Mouse (Mus musculus) urinary bladder, adult 2 months (tissue): Measurements from ENCODE around the gene Inpp4a. TPM values are rescaled to one million over a fixed set of nuclear protein-coding genes. Genes with fewer than 3 reads are reported as not detected.

Source experiments
- DNase-seq: peaks from one replicate; pipeline ENCODE4 v3.0.0; 2022; ENCODE audit warnings: low spot score
- polyA plus RNA-seq: library from polyadenylated mRNA; depleted of rRNA; stranded (reverse); fragments of >200 nt; gene quantifications from 2 replicates; pipeline ENCODE4 v1.2.3, GENCODE M21; 2012

Gene Inpp4a
- polyA plus RNA-seq, 1 experiment, result 27.8 TPM

DNA sequence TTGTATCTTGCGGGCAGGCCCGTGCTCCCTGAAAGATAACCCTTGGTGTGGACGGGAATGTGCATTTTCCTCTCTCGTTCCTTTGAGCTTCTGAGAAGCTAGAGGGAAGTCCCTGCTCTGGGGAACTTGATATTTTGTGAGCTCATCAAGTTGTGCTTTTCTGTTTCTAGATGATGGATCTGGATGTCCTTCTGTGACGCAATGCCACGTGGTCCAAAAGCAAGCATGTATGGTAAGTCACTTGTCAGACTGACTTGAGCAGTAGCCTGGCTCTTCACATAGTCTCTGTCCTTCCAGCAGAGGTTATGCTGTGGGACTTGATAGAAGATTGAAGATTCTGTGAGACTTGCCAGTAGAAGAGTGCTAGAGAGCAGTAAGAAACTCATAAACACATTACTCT lies 57.5 kb downstream of the Inpp4a start:
- no peak for DNase-seq

DNA sequence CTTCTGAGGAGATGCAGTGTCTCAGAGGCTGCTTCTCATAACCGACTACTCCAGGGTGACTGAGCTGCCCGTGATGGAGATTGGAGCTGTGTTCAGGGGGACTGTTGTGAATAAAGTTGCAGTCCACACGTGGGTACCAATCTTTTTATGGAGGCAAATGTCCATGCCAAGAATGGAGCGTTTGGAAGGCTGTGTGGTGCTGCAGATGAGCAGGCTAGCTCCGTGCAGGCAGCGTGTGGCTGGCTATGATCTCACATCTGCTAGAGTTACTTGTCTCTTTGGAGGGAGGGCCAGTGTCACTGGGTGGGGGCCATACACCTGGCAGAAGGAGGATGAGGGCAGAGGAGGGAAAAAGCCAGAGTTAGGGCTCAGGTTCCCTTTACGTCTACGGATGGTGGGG lies 59.0 kb downstream of the Inpp4a start:
- no peak for DNase-seq

DNA sequence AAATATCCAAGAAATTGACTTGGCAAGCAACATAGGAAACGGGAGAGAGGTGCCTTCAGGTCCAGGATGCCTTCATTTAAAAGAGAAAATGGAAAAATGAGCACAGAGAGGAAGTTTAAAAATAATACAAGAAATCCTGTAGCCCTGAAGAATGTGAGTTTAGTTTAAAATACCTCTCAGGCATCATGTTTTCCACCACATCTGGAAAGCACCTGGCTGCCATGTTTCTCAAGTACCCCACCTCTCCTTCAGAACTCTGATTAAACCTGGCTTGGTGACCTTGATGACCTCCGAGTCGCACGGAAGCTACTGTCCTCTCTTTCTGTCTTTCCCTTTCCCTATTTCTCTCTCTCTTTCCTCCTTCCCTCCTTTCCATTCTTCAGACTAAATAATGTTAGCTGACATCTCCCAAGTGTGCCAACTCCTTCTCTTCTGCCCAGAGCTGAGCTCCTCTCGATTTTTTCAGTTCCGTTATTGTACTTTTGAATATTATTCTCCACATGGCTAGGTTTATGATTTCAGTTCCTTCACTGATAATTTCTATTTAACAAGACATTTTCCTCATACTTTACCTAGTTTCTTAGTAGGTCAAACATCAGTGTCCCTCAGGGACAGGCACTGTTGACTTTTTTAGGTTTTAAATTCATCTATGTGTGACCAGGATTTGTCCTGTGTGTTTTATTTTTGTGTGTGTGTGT lies 59.9 kb downstream of the Inpp4a start:
- no peak for DNase-seq

DNA sequence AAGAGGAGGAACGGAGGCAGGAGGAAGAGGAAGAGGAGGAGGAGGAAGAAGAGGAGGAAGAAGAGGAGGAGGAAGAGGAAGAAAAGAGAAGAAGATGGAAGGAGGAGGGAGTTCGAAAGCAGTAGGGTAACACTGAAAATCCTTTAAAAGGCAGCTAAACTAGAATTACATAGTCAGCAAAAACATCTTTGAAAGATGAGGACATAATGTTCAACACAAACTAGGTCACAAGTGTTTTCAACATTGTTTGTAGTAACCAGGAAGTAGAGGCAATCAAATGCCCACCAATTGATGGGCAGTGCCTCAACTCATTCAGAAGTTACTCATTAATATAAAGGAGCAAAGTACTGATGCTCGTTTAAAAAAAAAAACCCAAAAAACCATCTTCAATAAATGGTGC lies 61.1 kb downstream of the Inpp4a start:
- DNase-seq, result no peak

DNA sequence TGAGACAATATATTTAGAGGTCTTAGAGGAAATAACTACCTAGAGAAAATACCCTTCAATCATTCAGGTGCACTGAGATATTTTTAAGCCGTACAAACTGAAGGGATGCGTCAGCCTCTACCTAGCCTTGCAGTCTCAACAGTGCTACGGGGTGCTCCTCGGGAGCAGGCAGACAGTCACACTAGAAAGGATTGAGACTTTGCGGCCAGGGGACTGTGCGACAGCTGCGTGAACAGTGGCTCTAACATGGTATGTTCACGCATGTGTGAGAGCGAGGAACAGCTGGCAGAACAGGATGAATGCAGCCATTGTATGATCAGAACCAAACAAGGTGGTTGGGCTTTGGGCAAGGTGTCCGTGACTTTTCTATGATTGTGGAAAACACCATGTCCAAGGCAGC lies 63.1 kb downstream of the Inpp4a start:
- no peak for DNase-seq

DNA sequence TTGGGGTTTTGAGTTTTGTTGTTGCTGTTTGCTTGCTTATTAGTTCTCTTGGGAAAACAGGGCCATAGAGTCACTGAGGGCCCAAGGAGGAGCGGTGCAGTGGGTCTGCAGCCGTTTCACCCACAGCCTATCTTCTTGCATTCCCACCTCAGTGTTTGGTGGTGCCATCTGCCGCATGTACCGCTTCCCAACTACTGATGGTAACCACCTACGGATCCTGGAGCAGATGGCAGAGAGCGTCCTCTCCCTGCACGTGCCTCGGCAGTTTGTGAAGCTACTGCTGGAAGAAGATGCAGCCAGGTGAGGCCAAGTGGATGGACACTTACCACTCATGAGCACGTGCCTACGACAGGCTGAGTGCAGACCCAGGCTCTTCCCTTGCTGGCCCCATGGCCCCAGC lies 68.5 kb downstream of the Inpp4a start:
- no peak for DNase-seq

DNA sequence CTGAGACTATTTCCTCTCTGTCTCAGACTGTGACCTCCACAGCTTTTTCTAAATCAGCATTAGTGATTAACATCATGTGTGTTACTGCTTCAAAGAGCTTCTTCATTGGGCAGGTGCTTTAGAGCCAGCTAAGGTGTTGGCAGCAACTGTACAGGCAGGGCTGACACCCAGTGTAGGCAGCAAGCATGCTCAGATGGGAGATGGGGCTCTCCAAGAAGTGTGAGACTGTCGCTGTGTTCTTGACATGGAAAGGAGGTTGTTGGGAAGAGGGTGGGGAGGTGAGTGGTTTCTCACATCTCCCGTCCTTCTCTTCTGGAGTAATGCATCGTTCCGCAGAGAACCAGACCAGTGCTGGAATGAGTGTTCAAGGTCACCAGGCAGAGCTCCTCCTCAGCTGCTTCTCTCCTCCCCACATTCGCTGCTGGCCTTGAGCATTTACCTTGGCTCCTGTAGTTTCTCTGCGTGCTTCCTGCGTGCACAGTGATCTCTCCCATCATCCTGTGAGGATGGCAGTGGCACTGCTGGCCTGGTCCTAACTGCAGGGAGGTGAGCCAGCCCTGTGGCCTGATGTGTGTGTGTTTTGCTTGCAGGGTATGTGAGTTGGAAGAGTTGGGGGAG lies 69.2 kb downstream of the Inpp4a start:
- DNase-seq, result no peak

DNA sequence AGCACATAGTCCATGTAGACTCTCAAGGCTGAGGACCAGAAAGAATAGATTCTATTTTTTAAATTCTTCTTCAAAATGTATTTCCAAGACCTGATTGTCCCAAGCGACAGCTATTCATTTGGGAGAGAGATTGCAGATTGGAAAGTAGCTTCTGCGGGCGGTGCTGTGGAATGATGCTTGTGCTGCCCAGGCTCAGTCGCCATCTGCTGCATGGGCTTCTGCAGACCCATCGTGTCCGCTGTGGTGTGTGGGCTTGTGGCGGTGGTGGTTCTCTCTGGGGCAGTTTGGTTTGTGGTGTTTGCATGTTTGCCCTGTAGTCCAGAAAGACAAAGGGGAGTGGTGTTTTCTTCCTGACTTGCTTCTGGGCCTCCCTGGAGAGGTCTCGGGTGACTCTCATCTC lies 76.5 kb downstream of the Inpp4a start:
- no peak for DNase-seq

DNA sequence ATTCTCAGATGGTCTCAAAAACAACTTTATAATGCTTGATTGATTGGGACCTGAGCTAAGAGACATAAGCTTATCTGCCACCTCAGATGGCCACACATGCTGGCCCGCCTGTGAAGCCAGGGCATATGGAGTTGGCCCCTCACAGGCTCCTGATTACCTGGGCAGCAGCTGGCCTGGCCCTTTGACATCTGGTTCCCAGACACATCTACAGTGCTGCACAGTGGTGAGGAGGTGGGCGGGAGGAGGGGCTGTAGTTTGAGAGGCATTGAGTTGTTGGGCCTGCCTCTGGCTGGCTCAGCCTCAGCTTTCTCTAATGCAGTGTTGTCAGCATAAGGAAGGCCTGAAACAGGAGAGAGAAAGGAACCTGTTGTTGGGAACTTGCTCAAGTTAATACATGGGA lies 77.1 kb downstream of the Inpp4a start:
- no peak for DNase-seq

DNA sequence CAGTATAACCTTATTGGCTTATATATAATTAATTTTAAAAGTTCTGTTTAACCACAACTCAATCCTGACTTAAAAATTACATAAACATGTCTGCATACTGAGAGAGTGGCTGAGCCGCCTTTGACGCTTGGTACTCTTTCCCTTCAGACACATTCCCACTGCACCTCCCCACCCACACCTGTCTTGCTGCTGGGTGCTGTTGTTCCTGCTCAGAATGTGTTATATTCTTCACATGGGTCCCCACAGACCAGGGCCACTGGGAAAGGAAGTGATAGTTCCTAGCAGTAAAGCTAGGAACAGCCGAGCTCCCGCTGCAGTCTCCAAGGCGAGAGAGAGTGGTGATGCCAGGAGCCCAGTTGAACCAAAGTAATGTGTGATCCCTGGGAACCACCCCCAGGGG lies 78.4 kb downstream of the Inpp4a start:
- DNase-seq, result no peak

DNA sequence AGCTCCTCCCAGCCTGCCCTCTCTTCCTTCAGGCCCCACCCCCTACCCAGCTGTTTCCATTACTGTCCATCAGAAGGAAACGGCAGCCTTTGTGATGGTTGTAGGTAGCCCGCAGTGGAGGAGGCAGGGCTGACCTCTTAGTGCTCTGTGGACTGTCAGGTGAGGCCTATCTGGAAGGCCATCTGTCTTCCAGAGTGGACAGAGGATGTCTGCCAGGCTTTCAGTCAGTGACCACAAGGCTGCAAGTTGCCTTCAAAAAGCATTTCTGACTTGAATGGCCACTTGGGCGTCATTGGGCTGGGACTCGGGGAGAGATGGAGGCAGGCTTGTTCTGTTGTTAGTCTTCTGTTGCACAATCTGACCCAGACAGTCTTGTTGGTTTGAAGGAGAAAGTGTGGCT lies 79.9 kb downstream of the Inpp4a start:
- no peak for DNase-seq

DNA sequence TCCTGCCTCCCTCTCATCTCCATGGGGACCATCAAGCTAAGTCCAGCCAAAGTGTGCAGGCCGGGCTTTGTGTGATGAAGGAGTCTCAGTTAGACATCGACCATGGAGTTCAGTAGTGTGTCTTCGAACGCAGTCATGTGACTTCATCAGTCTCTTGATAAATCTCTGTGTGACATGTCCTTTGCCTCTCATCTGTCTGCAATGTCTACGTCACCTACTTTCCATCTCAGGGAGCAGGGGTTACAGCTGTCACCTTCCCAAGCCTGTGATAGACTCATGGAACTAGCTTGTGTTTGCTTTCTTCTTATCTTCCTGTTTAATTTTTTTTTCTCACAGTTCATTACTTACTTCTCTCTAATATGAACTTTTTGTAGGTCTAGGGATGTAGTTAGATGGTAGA lies 81.2 kb downstream of the Inpp4a start:
- no peak for DNase-seq

DNA sequence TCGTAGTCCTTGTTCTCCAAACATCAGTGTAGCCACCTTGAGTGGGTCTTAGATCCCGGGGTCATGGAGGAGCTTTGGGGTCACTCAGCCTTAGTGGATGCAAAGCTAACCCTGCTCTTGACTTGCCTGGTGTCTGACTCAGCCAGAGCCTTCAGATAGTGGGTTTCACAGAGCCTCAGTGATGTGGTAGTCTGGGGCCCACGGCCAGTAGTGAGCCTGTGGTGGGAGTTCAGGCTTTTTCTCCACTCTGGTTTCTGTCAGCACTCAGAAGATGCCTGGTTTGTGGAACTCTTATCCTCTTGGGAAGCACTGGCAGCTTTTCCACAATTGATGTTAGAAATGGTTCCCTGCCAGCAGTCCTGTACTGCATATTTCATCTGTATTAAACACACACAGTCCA lies 84.6 kb downstream of the Inpp4a start:
- no peak for DNase-seq

DNA sequence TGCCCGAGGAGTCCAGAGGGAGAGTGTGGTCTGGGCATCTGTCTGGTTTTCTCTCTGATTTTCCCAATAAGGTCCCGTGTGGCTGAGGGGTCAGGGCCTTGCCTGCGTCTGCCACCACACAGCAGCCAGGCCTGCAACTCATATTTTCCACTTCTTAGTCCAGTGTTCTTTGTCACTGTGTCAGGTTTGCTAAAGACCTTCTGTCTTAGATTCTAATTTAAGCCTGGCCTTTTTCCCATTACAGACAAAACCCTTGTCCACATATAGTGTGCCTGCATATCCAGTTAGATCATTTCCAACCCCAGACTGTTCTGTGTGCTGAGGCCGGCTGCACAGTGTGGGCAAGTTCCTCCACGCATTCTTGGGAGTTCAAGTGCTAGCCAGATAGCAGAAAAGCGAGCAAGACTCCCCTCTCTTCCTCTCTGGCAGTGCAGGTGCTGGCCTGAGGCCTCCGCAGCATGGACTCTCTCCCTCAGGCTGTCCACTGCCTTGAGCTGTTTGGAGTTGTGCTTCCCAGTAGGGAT lies 86.8 kb downstream of the Inpp4a start:
- no peak for DNase-seq

DNA sequence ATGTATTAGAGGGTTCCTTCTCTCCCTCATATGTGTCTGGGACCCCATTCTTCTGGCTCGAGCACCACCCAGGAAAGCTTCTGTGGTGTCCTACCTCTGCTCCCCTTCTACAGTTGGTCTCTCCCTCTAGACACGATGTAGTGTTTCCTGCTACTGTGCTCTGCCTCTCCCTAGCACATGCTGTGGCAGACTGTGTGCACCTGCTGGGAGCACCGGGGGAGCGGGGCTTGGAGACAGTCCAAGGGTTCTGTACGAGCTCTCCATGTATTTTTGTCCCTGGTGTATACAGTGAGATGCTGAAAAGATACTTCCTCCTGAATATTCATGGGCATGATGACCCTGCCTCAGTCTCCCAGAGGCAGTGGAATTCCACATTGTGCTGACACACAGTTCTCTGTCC lies 93.5 kb downstream of the Inpp4a start:
- no peak for DNase-seq

DNA sequence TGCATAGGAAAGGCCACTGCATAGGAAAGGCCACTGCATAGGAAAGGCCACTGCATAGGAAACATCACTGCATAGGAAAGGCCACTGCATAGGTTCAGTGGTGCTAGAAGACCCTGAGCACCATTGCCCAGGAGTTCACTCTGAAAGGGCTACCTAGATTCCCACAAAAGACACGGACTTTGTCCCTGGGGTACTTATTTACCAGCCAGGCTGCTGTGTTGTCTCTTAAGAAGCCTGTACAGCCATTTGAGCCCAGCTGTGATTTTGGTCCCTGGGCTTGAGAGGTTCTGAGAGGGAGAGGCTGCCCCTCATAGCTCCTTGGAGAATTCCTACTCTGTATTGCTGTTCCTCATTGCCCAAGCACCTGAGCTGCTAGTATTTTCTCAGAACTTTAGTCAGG lies 96.8 kb downstream of the Inpp4a start:
- no peak for DNase-seq

DNA sequence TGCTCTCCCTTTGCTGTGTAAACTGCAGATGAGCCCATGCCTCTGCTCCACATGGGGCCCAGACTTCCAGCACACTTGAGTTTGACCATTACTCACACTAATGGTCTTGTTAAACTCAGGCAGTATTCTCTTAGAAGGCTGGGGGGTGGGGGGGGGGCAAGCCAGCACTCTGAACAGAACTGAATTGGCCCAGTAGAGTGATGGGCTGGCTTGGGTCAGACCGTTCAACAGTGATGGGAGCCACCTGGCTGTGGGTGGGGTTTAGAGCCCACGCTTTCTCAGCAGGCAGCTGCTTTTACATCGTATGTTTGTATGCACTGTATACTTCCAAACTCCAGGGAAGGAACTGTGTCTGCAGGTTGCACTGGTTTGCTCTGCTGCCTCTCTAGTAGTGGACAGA lies 99.3 kb downstream of the Inpp4a start:
- DNase-seq, result no peak

DNA sequence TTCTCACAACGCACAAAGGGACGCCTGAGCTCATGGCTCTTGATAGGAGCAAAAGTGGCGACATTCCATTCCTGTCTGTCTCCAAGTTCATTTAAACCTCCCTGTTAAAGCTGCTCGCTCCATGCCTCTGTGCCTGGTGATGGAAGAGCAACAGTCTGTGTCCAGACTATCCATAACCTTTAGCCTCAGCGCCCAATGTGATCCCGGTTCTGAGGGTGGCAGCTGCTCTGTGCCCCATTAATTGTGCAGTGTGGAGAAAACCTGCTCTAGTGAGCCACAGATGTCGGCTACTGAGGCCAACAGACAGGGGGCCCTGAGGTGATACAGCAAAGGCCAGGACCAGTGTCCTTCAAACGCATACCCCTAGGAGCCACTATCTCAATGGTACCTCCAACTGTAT lies 100.1 kb downstream of the Inpp4a start:
- DNase-seq, result no peak

DNA sequence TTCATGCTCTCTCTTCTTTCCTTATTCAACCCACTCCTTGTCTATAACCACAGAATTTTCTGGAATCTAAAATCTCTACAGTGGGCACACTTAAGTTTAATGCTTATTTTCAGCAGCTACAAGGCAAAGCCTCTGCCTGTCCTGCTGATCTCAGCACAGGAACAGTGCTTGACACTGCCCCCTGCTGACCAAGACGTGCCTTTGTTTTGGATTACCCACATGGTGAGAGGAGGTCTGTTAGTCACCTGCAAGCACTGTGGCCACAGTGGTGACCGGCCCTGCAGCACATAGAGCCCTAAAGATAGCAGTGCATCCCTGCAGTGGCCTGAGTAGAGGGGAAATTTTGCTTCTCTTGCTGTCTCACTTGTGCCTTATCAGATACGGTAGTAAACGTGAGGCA lies 102.0 kb downstream of the Inpp4a start:
- no peak for DNase-seq

DNA sequence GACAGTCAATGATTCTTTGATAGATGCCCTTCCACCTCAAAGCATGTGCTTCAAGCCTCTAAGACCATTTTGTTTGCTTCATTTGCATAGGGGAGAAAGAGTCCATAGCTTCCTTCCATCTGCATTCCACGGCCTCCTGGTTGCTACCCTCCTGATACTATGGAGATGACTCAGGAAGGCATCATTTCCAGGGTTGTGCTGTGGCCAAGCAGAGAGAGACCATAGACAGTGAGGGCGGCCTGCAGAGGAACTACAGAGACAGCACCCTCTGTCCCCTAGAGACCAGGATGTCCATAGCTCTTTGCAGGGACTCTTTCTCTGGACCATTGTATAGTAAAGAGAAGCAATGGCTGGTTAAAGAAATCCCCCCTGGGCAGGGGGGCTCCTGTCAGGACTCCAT lies 105.5 kb downstream of the Inpp4a start:
- no peak for DNase-seq

DNA sequence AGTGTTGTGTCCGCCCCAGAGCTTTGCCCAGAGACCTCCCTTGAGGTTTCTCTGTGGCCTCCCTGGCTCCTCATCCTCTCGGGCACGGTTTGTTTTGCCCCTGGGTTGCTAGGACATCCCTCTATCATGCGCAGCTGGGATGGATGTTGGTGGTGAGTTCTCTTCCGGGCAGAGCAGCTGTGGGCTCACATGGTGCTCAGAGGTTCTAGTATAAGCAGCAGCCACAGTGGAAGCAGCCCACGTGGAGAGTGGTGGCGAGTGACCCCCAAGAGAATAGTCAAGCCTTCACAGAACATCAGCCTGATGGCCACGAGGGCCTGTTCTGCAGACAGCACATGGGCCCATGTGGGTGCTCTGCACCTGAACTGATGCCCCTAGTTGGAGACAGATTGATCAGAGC lies 107.6 kb downstream of the Inpp4a start:
- DNase-seq, result no peak

DNA sequence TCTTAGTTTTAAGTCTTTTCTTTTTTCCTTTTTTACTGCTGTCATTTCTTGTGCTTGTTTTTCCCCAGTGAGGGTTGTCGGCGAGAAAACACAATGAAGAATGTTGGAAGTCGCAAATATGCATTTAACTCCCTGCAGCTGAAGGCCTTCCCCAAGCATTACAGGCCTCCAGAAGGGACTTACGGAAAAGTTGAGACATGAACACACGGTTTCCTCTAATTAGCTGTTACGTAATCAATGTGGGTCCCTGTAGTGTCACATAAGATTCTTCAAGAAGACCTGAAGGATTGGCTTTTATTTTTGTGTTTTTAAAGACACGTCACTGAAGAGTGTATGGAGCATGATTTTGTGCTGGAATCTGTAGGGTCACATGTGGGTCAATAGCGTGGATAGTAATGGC lies 108.4 kb downstream of the Inpp4a start:
- DNase-seq, result no peak

DNA sequence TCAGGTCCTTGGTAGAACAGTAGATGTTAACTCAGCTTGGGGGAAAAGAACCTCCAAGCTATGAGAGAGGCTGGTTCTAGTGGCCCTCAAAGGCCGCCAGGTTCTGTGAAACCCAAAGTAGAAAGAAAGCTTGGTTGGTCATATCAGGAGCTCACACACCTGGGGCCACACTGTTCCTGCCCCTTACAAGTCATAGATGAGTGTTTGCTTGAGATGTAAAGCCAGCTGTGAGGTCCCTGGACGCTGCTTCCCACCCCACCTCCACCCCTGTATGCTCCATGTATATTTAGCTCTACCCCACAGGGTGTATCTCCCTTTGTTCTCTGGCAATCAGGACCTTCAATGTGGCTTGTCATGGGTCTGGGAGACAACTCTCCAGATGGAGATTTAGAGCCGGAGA lies 109.0 kb downstream of the Inpp4a start:
- DNase-seq, result no peak

DNA sequence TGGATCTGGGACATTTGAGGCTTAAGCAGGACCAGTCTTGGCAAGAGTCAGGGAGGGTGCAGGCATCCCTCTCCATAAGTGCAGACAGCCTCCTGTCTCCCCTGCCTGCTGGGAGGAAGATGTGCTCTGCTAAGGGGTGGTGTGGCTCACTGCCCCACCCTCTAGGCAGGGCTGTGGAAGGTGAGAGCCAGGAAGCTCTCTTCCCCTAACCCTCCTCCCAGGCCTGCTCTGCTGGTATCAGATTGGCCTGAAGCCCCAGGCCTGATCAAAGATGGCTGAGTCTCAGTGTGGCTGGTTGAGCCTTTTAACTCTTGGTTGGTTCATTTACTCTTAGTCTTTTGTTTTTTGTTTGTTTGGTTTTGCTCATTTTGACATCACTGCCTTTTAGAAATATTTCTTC lies 110.0 kb downstream of the Inpp4a start:
- no peak for DNase-seq
